ENCODE assay signal across 8 mouse cellular contexts in the genomic region with DNA sequence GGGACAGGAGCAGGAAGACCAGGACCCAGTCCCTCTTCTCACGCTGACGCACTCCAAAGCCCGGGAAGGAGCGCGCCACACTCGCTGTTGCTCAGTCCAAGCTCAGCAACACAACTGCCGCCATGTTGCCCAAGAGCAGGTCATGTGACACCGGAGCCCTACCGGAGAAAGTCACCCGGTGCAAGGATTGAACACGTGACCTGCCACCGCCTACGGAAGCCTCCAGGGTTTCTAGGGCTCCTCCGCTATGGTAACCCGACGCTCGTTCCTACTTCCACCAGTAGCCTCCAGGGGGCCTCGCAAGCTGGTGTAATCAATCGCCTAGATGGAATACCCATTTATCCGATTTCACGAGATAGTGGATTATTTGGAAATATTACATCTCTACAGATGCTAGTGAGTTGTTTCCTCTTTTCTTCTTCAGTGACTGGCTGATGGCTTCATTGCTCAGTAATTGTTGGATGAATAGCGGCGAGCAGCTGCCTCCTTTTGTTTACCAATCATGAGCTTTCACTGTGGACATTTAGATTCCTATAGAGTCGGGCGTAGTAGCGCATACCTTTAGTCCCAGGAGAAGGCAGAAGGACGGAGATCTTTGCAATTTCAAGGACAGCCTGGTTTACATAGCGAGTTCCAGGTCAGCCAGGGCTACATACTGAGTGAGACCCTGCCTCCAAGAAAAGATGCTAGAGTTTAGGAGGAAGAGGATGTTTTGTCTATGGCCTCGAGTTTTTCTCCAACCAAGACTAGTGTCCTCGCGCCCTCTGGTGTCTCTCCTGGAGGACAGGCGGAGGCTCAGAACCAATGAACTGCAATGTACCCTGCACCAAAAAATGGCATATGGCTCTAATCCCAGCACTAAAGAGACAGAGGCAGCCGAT. TPM values are rescaled to one million over a fixed set of nuclear protein-coding genes. Genes with fewer than 3 reads are reported as not detected.
DNase-seq lines count a peak whose midpoint lies in the region; ATAC-seq and TF ChIP-seq lines count a peak whose summit lies in the region.

A gene (minus strand): TSS at position 173 of the 881 bp plus-strand sequence.

- peak; percentile 98 for DNase-seq in ZHBTc4 (ENCODE audit: low read depth, low spot score)
- peak; percentile 96 for DNase-seq in gastrocnemius, adult 2 months
- peak; percentile 99 for DNase-seq in hindbrain, postnatal 0 days (ENCODE audit: low spot score)
- peak; percentile 98 for DNase-seq in left cerebral cortex, adult 2 months (ENCODE audit: extremely low spot score in 1 of 2, low spot score in 2 of 2)
- DNase-seq in right cerebral cortex, adult 2 months (ENCODE audit: low spot score in 2 of 2), result peak; percentile 99 to 100
- DNase-seq in urinary bladder, postnatal 14 days (ENCODE audit: low spot score), result peak; percentile 96

- peak within 1 kb of the TSS; percentile 88 for H3K27ac ChIP-seq in gastrocnemius, adult 2 months
- H3K27ac ChIP-seq in hindbrain, postnatal 0 days, result peak within 1 kb of the TSS; percentile 71
- peak within 1 kb of the TSS; percentile 87 for H3K27ac ChIP-seq in left cerebral cortex, adult 2 months

- WGBS in hindbrain, postnatal 0 days, result under 1% methylated on average over 33 of the region's 33 CpGs

- no peaks in the 10 kb centered on the region for H3K9me3 ChIP-seq in hindbrain, postnatal 0 days (ENCODE audit: low read length)

- peak within 1 kb of the TSS; percentile 93 for H3K4me2 ChIP-seq in hindbrain, postnatal 0 days (ENCODE audit: low read depth, low read length)

- ATAC-seq in common myeloid progenitor, adult 5-6 weeks (replicated peaks; ENCODE audit: low read depth, poor library complexity, severe bottlenecking), result peak; percentile 91
- ATAC-seq in hindbrain, postnatal 0 days, result peak; percentile 98
- peak; percentile 92 for ATAC-seq in megakaryocyte, adult 5-6 weeks (ENCODE audit: poor library complexity, severe bottlenecking)

- peak within 1 kb of the TSS; percentile 74 for H3K9ac ChIP-seq in hindbrain, postnatal 0 days (replicated peaks; ENCODE audit: low read length)

- intact Hi-C loops in gastrocnemius, adult 2 months (cut with DNase I), result loop anchor here (1.0 kb wide), 2 partner anchors 54 to 105 kb away; a partner anchor contains a TSS
- intact Hi-C loops in left cerebral cortex, adult 2 months (cut with DNase I), result loop anchor here (1.0 kb wide), 2 partner anchors 54 to 116 kb away; no protein-coding TSS in a partner anchor

- peak within 1 kb of the TSS; percentile 100 for H3K4me3 ChIP-seq in gastrocnemius, adult 2 months
- H3K4me3 ChIP-seq in hindbrain, postnatal 0 days (ENCODE audit: low read length), result peak within 1 kb of the TSS; percentile 77
- H3K4me3 ChIP-seq in left cerebral cortex, adult 2 months, result peak within 1 kb of the TSS; percentile 99

- TF ChIP-seq CTCF in gastrocnemius, adult 2 months (IDR thresholded peaks at IDR 0.05), result peak; percentile 88
- TF ChIP-seq CTCF in hindbrain, postnatal 0 days (IDR thresholded peaks at IDR 0.05; ENCODE audit: low read depth), result peak; percentile 91
- TF ChIP-seq CTCF in left cerebral cortex, adult 2 months (IDR thresholded peaks at IDR 0.05), result peak; percentile 81

- H3K36me3 ChIP-seq in hindbrain, postnatal 0 days (ENCODE audit: insufficient read depth, low read length), result peaks cover 3% of the 10 kb centered on the region

- peaks cover 8% of the 10 kb centered on the region; the same call in 1 of the 2 replicates for H3K4me1 ChIP-seq in hindbrain, postnatal 0 days (ENCODE audit: insufficient read depth, low read length)

- H3K27me3 ChIP-seq in hindbrain, postnatal 0 days (ENCODE audit: insufficient read depth, low read length), result no peaks in the 10 kb centered on the region

RNA-seq across cellular contexts. Expression of the gene that starts here (rescaled TPM):
- total RNA-seq in common myeloid progenitor, adult 5-6 weeks (2017), result 5.6 and 11.3 TPM in 2 replicates
- 10 to 100 TPM; 26.9 to 28.2 TPM for total RNA-seq in gastrocnemius, adult 2 months (2021)
- 102 and 125 TPM in 2 replicates for total RNA-seq in hindbrain, postnatal 0 days (2014; rRNA removed)
- polyA plus RNA-seq in hindbrain, postnatal 0 days (2015; fragmentation: Nextera tagmentation; extraction: Ambion mirVana), result 80.9 and 83.7 TPM in 2 replicates
- total RNA-seq in left cerebral cortex, adult 2 months (2021), result 10 to 100 TPM; 85.0 to 95.6 TPM
- 7.9 and 11.5 TPM in 2 replicates for total RNA-seq in megakaryocyte, adult 5-6 weeks (2015)
- total RNA-seq in megakaryocyte, adult 5-6 weeks (2017), result 6.8 and 10.6 TPM in 2 replicates

Comparison
In these comparisons a context has a peak if more than half of its experiments do, and no peak if none do; other contexts are left out.
1. Peak in every context shown above with its lines: DNase-seq, ATAC-seq, H3K4me3 ChIP-seq and H3K27ac ChIP-seq.